Mouse (Mus musculus): ENCODE measurements at regions not wholly inside any gene's neighbourhood (a gene's known extent, or its start where the extent isn't known, plus 50 kb on each side); places are given as distances from the start of the nearest gene placed in this dataset.

- DNase-seq (ENCODE audit: low spot score in 2 of 2) = no peak
Measured at GRCm38 (mm10) chr2:159986719-159987118, 347.2 kb downstream of the Gm826 start.

GRCm38 (mm10) chr2:159981694-159982093, 352.3 kb downstream of the Gm826 start:
- DNase-seq (ENCODE audit: low spot score in 2 of 2) = no peak

GRCm38 (mm10) chr2:159950369-159950768, 383.6 kb downstream of the Gm826 start:
- no peak for DNase-seq (ENCODE audit: low spot score in 2 of 2)

GRCm38 (mm10) chr2:159949046-159949445, 384.9 kb downstream of the Gm826 start:
- peak in 1 of 2 experiments; percentile 18 for DNase-seq (ENCODE audit: low spot score in 2 of 2)

- DNase-seq (ENCODE audit: low spot score in 2 of 2) = no peak
Measured at GRCm38 (mm10) chr2:159930744-159931143, 403.2 kb downstream of the Gm826 start.

GRCm38 (mm10) chr2:159889701-159890100, 444.3 kb downstream of the Gm826 start:
- DNase-seq (ENCODE audit: low spot score in 2 of 2) = no peak

GRCm38 (mm10) chr2:159884773-159885459, 449.0 kb downstream of the Gm826 start:
- DNase-seq (ENCODE audit: low spot score in 2 of 2) = no peak

GRCm38 (mm10) chr2:159866981-159867380, 467.0 kb downstream of the Gm826 start:
- no peak for DNase-seq (ENCODE audit: low spot score in 2 of 2)

GRCm38 (mm10) chr2:159866391-159866790, 467.6 kb downstream of the Gm826 start:
- peak; percentile 4 to 10 for DNase-seq (ENCODE audit: low spot score in 2 of 2)

GRCm38 (mm10) chr2:159863185-159863584, 470.8 kb downstream of the Gm826 start:
- DNase-seq (ENCODE audit: low spot score in 2 of 2) = no peak

GRCm38 (mm10) chr2:159853891-159854665, 479.9 kb downstream of the Gm826 start:
- no peak for DNase-seq (ENCODE audit: low spot score in 2 of 2)

GRCm38 (mm10) chr2:159852959-159853358, 481.0 kb downstream of the Gm826 start:
- DNase-seq (ENCODE audit: low spot score in 2 of 2) = peak in 1 of 2 experiments; percentile 3

GRCm38 (mm10) chr2:159832488-159833113, 501.4 kb downstream of the Gm826 start:
- no peak for DNase-seq (ENCODE audit: low spot score in 2 of 2)

GRCm38 (mm10) chr2:159826417-159826816, 507.5 kb downstream of the Gm826 start:
- no peak for DNase-seq (ENCODE audit: low spot score in 2 of 2)

- DNase-seq (ENCODE audit: low spot score in 2 of 2) = peak in 1 of 2 experiments; percentile 15
Measured at GRCm38 (mm10) chr2:159818556-159818955, 515.4 kb downstream of the Gm826 start.

GRCm38 (mm10) chr2:159816344-159816743, 517.6 kb downstream of the Gm826 start:
- DNase-seq (ENCODE audit: low spot score in 2 of 2) = no peak

All from layer of hippocampus, postnatal 14 days (tissue).